Mouse (Mus musculus) urinary bladder, postnatal 4 days (tissue): ENCODE results near the gene Wipf1.

Experiments
- DNase-seq, 2 experiments: peaks; one replicate each; pipeline ENCODE4 v3.0.0; 2021 to 2022; ENCODE audit warnings: low spot score in 2 of 2

Gene Wipf1

GRCm38 (mm10) chr2:73470146-73470630 is 59.3 kb downstream of the Wipf1 start:
- no peak for DNase-seq

GRCm38 (mm10) chr2:73469552-73469951 is 60.0 kb downstream of the Wipf1 start:
- no peak for DNase-seq

- DNase-seq = no peak
Observed at GRCm38 (mm10) chr2:73468993-73469392, 60.5 kb downstream of the Wipf1 start.

- no peak for DNase-seq
Observed at GRCm38 (mm10) chr2:73467071-73467851, 62.3 kb downstream of the Wipf1 start.

GRCm38 (mm10) chr2:73466481-73466880 is 63.1 kb downstream of the Wipf1 start:
- no peak for DNase-seq

- DNase-seq = no peak
Observed at GRCm38 (mm10) chr2:73463431-73464194, 65.9 kb downstream of the Wipf1 start.

- DNase-seq = no peak
Observed at GRCm38 (mm10) chr2:73462757-73463339, 66.7 kb downstream of the Wipf1 start.

GRCm38 (mm10) chr2:73462265-73462664 is 67.3 kb downstream of the Wipf1 start:
- no peak for DNase-seq

GRCm38 (mm10) chr2:73460168-73460567 is 69.4 kb downstream of the Wipf1 start:
- no peak for DNase-seq

GRCm38 (mm10) chr2:73459607-73460153 is 69.9 kb downstream of the Wipf1 start:
- no peak for DNase-seq

GRCm38 (mm10) chr2:73456886-73457285 is 72.6 kb downstream of the Wipf1 start:
- no peak for DNase-seq

GRCm38 (mm10) chr2:73456154-73456553 is 73.4 kb downstream of the Wipf1 start:
- no peak for DNase-seq

GRCm38 (mm10) chr2:73455541-73455940 is 74.0 kb downstream of the Wipf1 start:
- DNase-seq = no peak

- no peak for DNase-seq
Observed at GRCm38 (mm10) chr2:73454682-73455081, 74.9 kb downstream of the Wipf1 start.

GRCm38 (mm10) chr2:73454186-73454585 is 75.3 kb downstream of the Wipf1 start:
- DNase-seq = no peak

GRCm38 (mm10) chr2:73453717-73454116 is 75.8 kb downstream of the Wipf1 start:
- DNase-seq = no peak

- DNase-seq = no peak
Observed at GRCm38 (mm10) chr2:73453085-73453484, 76.4 kb downstream of the Wipf1 start.

GRCm38 (mm10) chr2:73452556-73452955 is 77.0 kb downstream of the Wipf1 start:
- no peak for DNase-seq

GRCm38 (mm10) chr2:73451541-73451940 is 78.0 kb downstream of the Wipf1 start:
- no peak for DNase-seq

- DNase-seq = no peak
Observed at GRCm38 (mm10) chr2:73450172-73450715, 79.3 kb downstream of the Wipf1 start.

- no peak for DNase-seq
Observed at GRCm38 (mm10) chr2:73443985-73444384, 85.5 kb downstream of the Wipf1 start.

GRCm38 (mm10) chr2:73442015-73442414 is 87.5 kb downstream of the Wipf1 start:
- DNase-seq = no peak
